Mouse (Mus musculus) embryo, embryonic 10 days (tissue): ENCODE results near the gene Muc15.
A peak's percentile ranks its signal among the peaks of the same experiment; 100 is the strongest.

Experiments
- DNase-seq: peaks from one replicate; pipeline ENCODE4 v3.0.0-alpha.2; 2015; ENCODE audit warnings: low spot score

Gene Muc15

GRCm38 (mm10) chr2:110721290-110721753 is at the start of gene Muc15:
Gene Muc15 (plus strand): TSS chr2:110721340.
- no peak for DNase-seq

- DNase-seq: no peak
These were observed 11.7 kb upstream of the Muc15 start for GRCm38 (mm10) chr2:110709436-110709835.

- no peak for DNase-seq
These were observed 11.0 kb upstream of the Muc15 start for GRCm38 (mm10) chr2:110710055-110710720.

GRCm38 (mm10) chr2:110719051-110719450 is 2.1 kb upstream of the Muc15 start:
- no peak for DNase-seq

GRCm38 (mm10) chr2:110722208-110722607 is 1.1 kb downstream of the Muc15 start:
- no peak for DNase-seq

GRCm38 (mm10) chr2:110726106-110726505 is 5.0 kb downstream of the Muc15 start:
- DNase-seq: no peak

- DNase-seq: peak; percentile 5
These were observed 16.1 kb downstream of the Muc15 start for GRCm38 (mm10) chr2:110737236-110737635.

- DNase-seq: peak; percentile 4
These were observed 16.8 kb downstream of the Muc15 start for GRCm38 (mm10) chr2:110737981-110738380.

- no peak for DNase-seq
These were observed 18.6 kb downstream of the Muc15 start for GRCm38 (mm10) chr2:110739781-110740180.

- DNase-seq: no peak
These were observed 19.4 kb downstream of the Muc15 start for GRCm38 (mm10) chr2:110740493-110740892.

- DNase-seq: no peak
These were observed 36.4 kb downstream of the Muc15 start for GRCm38 (mm10) chr2:110757556-110757955.

- no peak for DNase-seq
These were observed 38.3 kb downstream of the Muc15 start for GRCm38 (mm10) chr2:110759434-110759833.

GRCm38 (mm10) chr2:110787396-110787795 is 66.3 kb downstream of the Muc15 start:
- DNase-seq: no peak
